Mouse (Mus musculus) MEL (cell line): Measurements from ENCODE around the gene C1qc. TPM values are rescaled to one million over a fixed set of nuclear protein-coding genes. Genes with fewer than 3 reads are reported as not detected.

Experiments used
- DNase-seq: peaks from one replicate; pipeline ENCODE4 v3.0.0; 2011; ENCODE audit warnings: low read depth, low spot score
- H3K27ac ChIP-seq: 2 replicates; pipeline ENCODE4 v1.5.1; 2012; ENCODE audit warnings: low read depth, mild to moderate bottlenecking, control low read depth, low read length, moderate library complexity; ENCODE audit not compliant: control insufficient read depth
- H3K27me3 ChIP-seq, 2 experiments: fragments of 150-350 bp in 1 of 2; sonication (generic) in 1 of 2; 2 replicates each; pipeline ENCODE4 v1.6.1; 2012; ENCODE audit warnings: low read length in 2 of 2, mild to moderate bottlenecking in 2 of 2, improper control_type of control experiment in 1 of 2, moderate library complexity in 1 of 2; ENCODE audit not compliant: insufficient read depth in 2 of 2, control insufficient read depth in 1 of 2
- H3K36me3 ChIP-seq, 2 experiments: 2 replicates each; pipeline ENCODE4 v1.6.1; 2012 to 2014; ENCODE audit warnings: low read length in 2 of 2, improper control_type of control experiment in 1 of 2, inconsistent platforms in 1 of 2, mild to moderate bottlenecking in 1 of 2; ENCODE audit not compliant: insufficient read depth in 2 of 2, control insufficient read depth in 1 of 2
- H3K4me1 ChIP-seq, 2 experiments: fragments of 150-350 bp in 1 of 2; sonication (generic) in 1 of 2; 2 replicates each; pipeline ENCODE4 v1.6.1; 2012; ENCODE audit warnings: low read length in 2 of 2, improper control_type of control experiment in 1 of 2, mild to moderate bottlenecking in 1 of 2; ENCODE audit not compliant: insufficient read depth in 2 of 2, control insufficient read depth in 1 of 2
- H3K4me3 ChIP-seq, 2 experiments: fragments of 150-350 bp in 1 of 2; sonication (generic) in 1 of 2; 2 replicates each; pipeline ENCODE4 v1.5.1; 2012; ENCODE audit warnings: low read depth in 2 of 2, low read length in 2 of 2, mild to moderate bottlenecking in 2 of 2, moderate library complexity in 2 of 2, control low read depth in 1 of 2, improper control_type of control experiment in 1 of 2; ENCODE audit not compliant: control insufficient read depth in 1 of 2, insufficient read depth in 1 of 2
- H3K79me2 ChIP-seq: 2 replicates; pipeline ENCODE4 v1.6.1; 2012; ENCODE audit warnings: mild to moderate bottlenecking, low read length, moderate library complexity; ENCODE audit not compliant: control insufficient read depth, poor library complexity, insufficient read depth
- H3K9ac ChIP-seq: 2 replicates; pipeline ENCODE4 v1.6.1; 2012; ENCODE audit warnings: low read depth, mild to moderate bottlenecking, control low read depth, low read length, moderate library complexity; ENCODE audit not compliant: control insufficient read depth, poor library complexity, severe bottlenecking
- H3K9me3 ChIP-seq: fragments of 150-350 bp; sonication (generic); replicated peaks from 2 replicates; pipeline ENCODE4 v1.6.1; 2012; ENCODE audit warnings: mild to moderate bottlenecking, low read length, improper control_type of control experiment, moderate library complexity; ENCODE audit not compliant: insufficient read depth
- CHD2 ChIP-seq: IDR thresholded peaks from 2 replicates; pipeline ENCODE4 v1.6.1; 2011; ENCODE audit warnings: low read length, improper control_type of control experiment
- CTCF ChIP-seq, 3 experiments: IDR thresholded peaks in 2 of 3; conservative IDR thresholded peaks in 1 of 3; 2 replicates each; pipeline ENCODE4 v1.5.1; 2011 to 2012; ENCODE audit warnings: low read length in 3 of 3, low read depth in 2 of 3, mild to moderate bottlenecking in 2 of 3, improper control_type of control experiment in 1 of 3, inconsistent platforms in 1 of 3, mixed read lengths in 1 of 3, moderate library complexity in 1 of 3; ENCODE audit not compliant: control insufficient read depth in 1 of 3, insufficient read depth in 1 of 3, poor library complexity in 1 of 3, severe bottlenecking in 1 of 3
- ETS1 ChIP-seq: IDR thresholded peaks from 2 replicates; pipeline ENCODE4 v1.6.1; 2012; ENCODE audit warnings: low read depth, mild to moderate bottlenecking, inconsistent platforms, low read length, improper control_type of control experiment, moderate library complexity
- HCFC1 ChIP-seq: IDR thresholded peaks from 2 replicates; pipeline ENCODE4 v1.6.1; 2012; ENCODE audit warnings: low read depth, mild to moderate bottlenecking, inconsistent platforms, low read length, improper control_type of control experiment, moderate library complexity
- JUND ChIP-seq: IDR thresholded peaks from 2 replicates; pipeline ENCODE4 v1.6.1; 2011; ENCODE audit warnings: low read depth, mild to moderate bottlenecking, improper control_type of control experiment, low read length
- MAFK ChIP-seq: IDR thresholded peaks from 2 replicates; pipeline ENCODE4 v1.6.1; 2011; ENCODE audit warnings: low read depth, mild to moderate bottlenecking, low read length, improper control_type of control experiment, borderline replicate concordance
- MAX ChIP-seq: IDR thresholded peaks from 2 replicates; pipeline ENCODE4 v1.6.1; 2011; ENCODE audit warnings: low read length, improper control_type of control experiment
- MEF2A ChIP-seq: IDR thresholded peaks from 2 replicates; pipeline ENCODE4 v1.6.1; 2014; ENCODE audit warnings: low read depth, mild to moderate bottlenecking, inconsistent platforms, low read length, improper control_type of control experiment; ENCODE audit not compliant: poor library complexity, insufficient replicate concordance, severe bottlenecking; ENCODE audit errors: extremely low read depth
- MXI1 ChIP-seq: IDR thresholded peaks from 2 replicates; pipeline ENCODE4 v1.6.1; 2011; ENCODE audit warnings: mild to moderate bottlenecking, low read depth, low read length, improper control_type of control experiment
- MYB ChIP-seq: IDR thresholded peaks from 2 replicates; pipeline ENCODE4 v1.6.1; 2011; ENCODE audit warnings: mild to moderate bottlenecking, low read depth, low read length, improper control_type of control experiment
- NELFE ChIP-seq: IDR thresholded peaks from 2 replicates; pipeline ENCODE4 v1.6.1; 2011; ENCODE audit warnings: low read depth, low read length, improper control_type of control experiment
- POLR2AphosphoS2 ChIP-seq: IDR thresholded peaks from 2 replicates; pipeline ENCODE4 v1.6.1; 2011; ENCODE audit warnings: low read length, improper control_type of control experiment
- RAD21 ChIP-seq: IDR thresholded peaks from 2 replicates; pipeline ENCODE4 v1.6.1; 2011; ENCODE audit warnings: mild to moderate bottlenecking, low read depth, low read length, improper control_type of control experiment
- RCOR1 ChIP-seq: IDR thresholded peaks from 2 replicates; pipeline ENCODE4 v1.6.1; 2012; ENCODE audit warnings: low read depth, mild to moderate bottlenecking, inconsistent platforms, low read length, improper control_type of control experiment
- SIN3A ChIP-seq: IDR thresholded peaks from 2 replicates; pipeline ENCODE4 v1.6.1; 2012; ENCODE audit warnings: low read length, improper control_type of control experiment, inconsistent platforms
- SMC3 ChIP-seq: IDR thresholded peaks from 2 replicates; pipeline ENCODE4 v1.6.1; 2011; ENCODE audit warnings: low read depth, low read length, improper control_type of control experiment
- USF1 ChIP-seq: IDR thresholded peaks from 2 replicates; pipeline ENCODE4 v1.6.1; 2014; ENCODE audit warnings: low read depth, mild to moderate bottlenecking, inconsistent platforms, low read length, improper control_type of control experiment, moderate library complexity
- ZC3H11A ChIP-seq: IDR thresholded peaks from 2 replicates; pipeline ENCODE4 v1.6.1; 2012; ENCODE audit warnings: low read depth, mild to moderate bottlenecking, inconsistent platforms, low read length, improper control_type of control experiment
- ZMIZ1 ChIP-seq: IDR thresholded peaks from 2 replicates; pipeline ENCODE4 v1.6.1; 2012; ENCODE audit warnings: low read depth, mild to moderate bottlenecking, inconsistent platforms, low read length, improper control_type of control experiment, moderate library complexity
- polyA plus RNA-seq, 2 experiments: library from polyadenylated mRNA; stranded (reverse) in 1 of 2; unstranded in 1 of 2; fragments of >175 nt in 1 of 2; fragments of >200 nt in 1 of 2; gene quantifications; 2 replicates each; pipeline versions ENCODE4 v1.2.1 to v1.2.4; 2012; ENCODE audit warnings: low replicate concordance in 2 of 2, low read depth in 1 of 2; ENCODE audit not compliant: insufficient read length in 2 of 2, insufficient read depth in 1 of 2, missing spikeins in 1 of 2
- total RNA-seq: library from RNA; depleted of rRNA; stranded (reverse); fragments of 300-350 nt; gene quantifications from 2 replicates; pipeline ENCODE4 v1.2.3, GENCODE M21; 2012

Gene C1qc
- total and polyA plus RNA-seq, 3 experiments = not detected

- no peak for TF ChIP-seq RCOR1
- TF ChIP-seq MXI1 = 0 out of 2 replicates have a peak, but pooled peaks have one; percentile 35
- no peak for TF ChIP-seq MAX
- no peak for TF ChIP-seq CHD2
- peak; percentile 65 for TF ChIP-seq SIN3A
- TF ChIP-seq NELFE = 0 out of 2 replicates have a peak, but pooled peaks have one; percentile 14
- no peak for TF ChIP-seq MEF2A
- TF ChIP-seq SMC3 = peak; percentile 68
- no peak for TF ChIP-seq HCFC1
- TF ChIP-seq, all 39 proteins: peak for 7
Observed at GRCm38 (mm10) chr4:136907033-136907432, 14.2 kb upstream of the C1qc start (continued).

DNA sequence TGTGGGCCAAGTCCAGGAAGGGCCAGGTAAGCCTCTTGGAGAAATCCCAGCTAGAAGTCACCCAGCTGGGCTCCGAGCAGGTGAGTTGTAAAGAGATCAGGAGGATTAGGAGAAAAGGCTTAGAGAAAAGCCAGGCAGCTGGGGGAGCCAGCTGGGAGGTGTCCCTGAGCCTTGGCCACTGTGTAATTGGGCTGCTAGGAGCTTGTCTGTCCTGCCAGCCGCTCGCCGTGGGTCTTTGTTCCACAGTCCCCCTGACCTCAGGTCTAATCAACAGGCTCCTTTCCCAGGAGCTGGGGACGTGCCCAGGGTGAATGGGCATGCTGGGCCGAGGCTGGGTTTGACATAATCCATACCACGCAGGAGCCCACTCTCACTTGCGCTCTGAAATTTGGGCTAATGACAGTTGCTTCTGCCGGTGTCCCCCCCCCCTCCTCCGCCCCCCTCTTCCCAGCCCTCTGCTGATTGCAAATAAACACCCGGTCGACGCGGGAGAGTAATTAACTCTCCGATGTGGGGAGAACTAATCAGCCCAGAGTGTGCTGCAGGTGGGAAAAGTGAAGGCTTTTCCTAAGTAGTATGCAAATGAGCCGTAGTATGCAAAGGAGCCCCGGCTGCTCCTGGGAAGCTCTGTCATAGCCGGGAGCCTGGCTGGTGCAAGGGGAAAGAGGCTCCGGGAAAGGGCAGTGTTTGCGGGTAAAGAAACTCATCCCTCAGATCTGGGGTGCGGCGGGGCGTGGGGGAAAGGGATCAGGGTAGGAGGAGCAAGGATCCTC is 12.1 kb upstream of the C1qc start:
- Histone ChIP-seq H3K36me3 (no peaks in the 10 kb centered on the region), H3K79me2 (no peaks in the 10 kb centered on the region), H3K4me1 (no peaks in the 10 kb centered on the region), H3K27me3 (no peaks in the 10 kb centered on the region), H3K9ac (no peak overlapping the region), H3K9me3 (no peaks in the 10 kb centered on the region), H3K4me3 (no peak overlapping the region), H3K27ac (no peak overlapping the region)
- no peak for TF ChIP-seq ETS1
- no peak for TF ChIP-seq POLR2AphosphoS2
- TF ChIP-seq JUND = no peak
- TF ChIP-seq MAFK = no peak
- TF ChIP-seq CTCF (IDR thresholded peaks at IDR 0.05 in 2 of 3, conservative IDR thresholded peaks at IDR 0.05 in 1 of 3; ENCODE audit: control insufficient read depth in 1 of 3, insufficient read depth in 1 of 3, low read depth in 2 of 3, low read length in 3 of 3, poor library complexity in 1 of 3, severe bottlenecking in 1 of 3) = no peak
- no peak for TF ChIP-seq SIN3A
- TF ChIP-seq ZC3H11A = no peak
- TF ChIP-seq MYB = no peak
- no peak for TF ChIP-seq NELFE
- no peak for TF ChIP-seq ZMIZ1
- no peak for TF ChIP-seq USF1
- no peak for DNase-seq

GRCm38 (mm10) chr4:136899154-136899553 is 6.3 kb upstream of the C1qc start:
- DNase-seq = peak; percentile 42
- H3K79me2 ChIP-seq = no peaks in the 10 kb centered on the region
- H3K27ac ChIP-seq = no peak overlapping the region
- H3K4me1 ChIP-seq = no peaks in the 10 kb centered on the region
- H3K4me3 ChIP-seq = no peak overlapping the region
- no peaks in the 10 kb centered on the region for H3K27me3 ChIP-seq
- TF ChIP-seq CTCF (IDR thresholded peaks at IDR 0.05 in 2 of 3, conservative IDR thresholded peaks at IDR 0.05 in 1 of 3; ENCODE audit: control insufficient read depth in 1 of 3, insufficient read depth in 1 of 3, low read depth in 2 of 3, low read length in 3 of 3, poor library complexity in 1 of 3, severe bottlenecking in 1 of 3) = peak; percentile 41 to 59 (median 58)
- TF ChIP-seq ZC3H11A = peak; percentile 24; the same call in 1 of the 2 replicates
- TF ChIP-seq RAD21 = peak; percentile 24
- no peak for TF ChIP-seq NELFE
- TF ChIP-seq HCFC1 = no peak
- peak; percentile 55 for TF ChIP-seq SMC3
- H3K9ac ChIP-seq = no peak overlapping the region
- H3K36me3 ChIP-seq = no peaks in the 10 kb centered on the region
- H3K9me3 ChIP-seq = no peaks in the 10 kb centered on the region
